In genomic region chr16:17732021-17732420, GRCm38 (mm10) we compare ENCODE assay signal across 2 mouse cellular contexts.
A peak's percentile ranks its signal among the peaks of the same experiment; 100 is the strongest.
TF ChIP-seq lines count a peak whose summit lies in the region.

No protein-coding gene starts in this region.

TF ChIP-seq in CH12.LX, 34 proteins besides CTCF, POLR2A, EP300 and RAD21:
- TF ChIP-seq MYC (IDR thresholded peaks at IDR 0.05; ENCODE audit: low read depth, low read length) (peak; percentile 50; the same call in 1 of the 2 replicates), SMC3 (IDR thresholded peaks at IDR 0.05; ENCODE audit: low read depth, low read length) (peak; percentile 37), IRF4 (IDR thresholded peaks at IDR 0.05; ENCODE audit: low read depth, low read length) (no peak)

TF ChIP-seq in myocyte, 11 proteins besides CTCF, POLR2A, EP300 and RAD21:
- no peak for TF ChIP-seq USF1 (IDR thresholded peaks at IDR 0.05; ENCODE audit: low read depth)
- TF ChIP-seq MYOG (IDR thresholded peaks at IDR 0.05; ENCODE audit: control insufficient read depth in 1 of 3, insufficient read depth in 1 of 3, insufficient read length in 2 of 3, low read depth in 2 of 3) = no peak
- TF ChIP-seq TCF3 (IDR thresholded peaks at IDR 0.05; ENCODE audit: insufficient read length, low read depth) = no peak
- TF ChIP-seq SRF (IDR thresholded peaks at IDR 0.05; ENCODE audit: control insufficient read depth, insufficient read length, low read depth) = no peak
- no peak for TF ChIP-seq MYOD1 (IDR thresholded peaks at IDR 0.05; ENCODE audit: control insufficient read depth in 1 of 3, insufficient read length in 2 of 3, low read depth in 2 of 3)
- TF ChIP-seq E2F4 (IDR thresholded peaks at IDR 0.05; ENCODE audit: insufficient read depth) = no peak
- no peak for TF ChIP-seq REST (IDR thresholded peaks at IDR 0.05; ENCODE audit: insufficient read depth, insufficient read length)
- no peak for TF ChIP-seq CEBPB (IDR thresholded peaks at IDR 0.05; ENCODE audit: insufficient read depth, poor library complexity, severe bottlenecking)
- TF ChIP-seq TCF12 (IDR thresholded peaks at IDR 0.05; ENCODE audit: insufficient read depth, poor library complexity, severe bottlenecking) = no peak
